Mouse (Mus musculus) heart, embryonic 10.5 days (tissue): ENCODE data around the gene Mrc1. TPM values are rescaled to one million over a fixed set of nuclear protein-coding genes. Genes with fewer than 3 reads are reported as not detected.

Experiments used
- DNase-seq: peaks from one replicate; pipeline ENCODE4 v3.0.0-alpha.2; 2017; ENCODE audit warnings: low spot score
- H3K27ac ChIP-seq: fragments of 300-500 bp; sonication (generic); 2 replicates; pipeline ENCODE4 v1.5.1; 2016; ENCODE audit warnings: mild to moderate bottlenecking
- H3K27me3 ChIP-seq: fragments of 300-500 bp; sonication (generic); 2 replicates; pipeline ENCODE4 v1.6.1; 2016; ENCODE audit warnings: mild to moderate bottlenecking; ENCODE audit not compliant: poor library complexity, insufficient read depth, severe bottlenecking
- H3K36me3 ChIP-seq: fragments of 300-500 bp; sonication (generic); 2 replicates; pipeline ENCODE4 v1.6.1; 2016; ENCODE audit warnings: mild to moderate bottlenecking, moderate library complexity
- H3K4me1 ChIP-seq: fragments of 300-500 bp; sonication (generic); 2 replicates; pipeline ENCODE4 v1.6.1; 2016; ENCODE audit warnings: mild to moderate bottlenecking
- H3K4me3 ChIP-seq: fragments of 300-500 bp; sonication (generic); 2 replicates; pipeline ENCODE4 v1.5.1; 2016; ENCODE audit warnings: mild to moderate bottlenecking, moderate library complexity
- H3K9me3 ChIP-seq: fragments of 300-500 bp; sonication (generic); 2 replicates; pipeline ENCODE4 v1.6.1; 2016; ENCODE audit warnings: mild to moderate bottlenecking, moderate library complexity
- WGBS: fragments of 180-500 bp; shearing (Covaris S2); methylation state at CpG from one replicate; pipeline ENCODE4 v1.1.7; 2016; 5-methylcytosine and 5-hydroxymethylcytosine counted together
- polyA plus RNA-seq: library from polyadenylated mRNA; unstranded; fragments of >200 nt; fragmentation: Nextera tagmentation; extraction: Ambion mirVana; gene quantifications from 2 replicates; pipeline ENCODE4 v1.2.1, GENCODE M21; 2016

Mrc1 gene
- polyA plus RNA-seq, 1 experiment from 2014 or later, result 1.6 TPM

- peaks cover 4% of the 10 kb centered on the region; the same call in 1 of the 2 replicates for H3K4me1 ChIP-seq
- H3K27me3 ChIP-seq, result no peaks in the 10 kb centered on the region
- no peaks in the 10 kb centered on the region for H3K36me3 ChIP-seq
- H3K9me3 ChIP-seq, result no peaks in the 10 kb centered on the region
- no peak overlapping the region for H3K27ac ChIP-seq
- DNase-seq, result no peak
- no peak overlapping the region for H3K4me3 ChIP-seq
- 72% methylated on average over 6 of the region's 6 CpGs for WGBS
Observed at GRCm38 (mm10) chr2:14218126-14218525, 11.1 kb upstream of the Mrc1 start.

- no peaks in the 10 kb centered on the region for H3K9me3 ChIP-seq
- no peaks in the 10 kb centered on the region for H3K27me3 ChIP-seq
- H3K4me1 ChIP-seq, result peaks cover 4% of the 10 kb centered on the region; the same call in 1 of the 2 replicates
- no peaks in the 10 kb centered on the region for H3K36me3 ChIP-seq
- no peak overlapping the region for H3K27ac ChIP-seq
- DNase-seq, result no peak
- WGBS, result 70% methylated on average over 3 of the region's 4 CpGs
- H3K4me3 ChIP-seq, result no peak overlapping the region
Observed at GRCm38 (mm10) chr2:14224387-14224786, 4.8 kb upstream of the Mrc1 start.

GRCm38 (mm10) chr2:14228495-14228894 lies 697 bp upstream of the Mrc1 start:
- no peaks in the 10 kb centered on the region for H3K9me3 ChIP-seq
- WGBS, result 77% methylated on average over 6 of the region's 6 CpGs
- no peak overlapping the region for H3K27ac ChIP-seq
- H3K4me1 ChIP-seq, result peaks cover 10% of the 10 kb centered on the region; the same call in 1 of the 2 replicates
- no peaks in the 10 kb centered on the region for H3K27me3 ChIP-seq
- no peaks in the 10 kb centered on the region for H3K36me3 ChIP-seq
- DNase-seq, result no peak
- no peak overlapping the region for H3K4me3 ChIP-seq

GRCm38 (mm10) chr2:14229979-14230378 lies 787 bp downstream of the Mrc1 start:
- Histone ChIP-seq H3K4me1 (peaks cover 11% of the 10 kb centered on the region; the same call in 1 of the 2 replicates), H3K27ac (no peak overlapping the region), H3K27me3 (no peaks in the 10 kb centered on the region), H3K36me3 (no peaks in the 10 kb centered on the region), H3K4me3 (no peak overlapping the region), H3K9me3 (no peaks in the 10 kb centered on the region)
- no peak for DNase-seq
- WGBS, result 72% methylated on average over 14 of the region's 14 CpGs

DNA sequence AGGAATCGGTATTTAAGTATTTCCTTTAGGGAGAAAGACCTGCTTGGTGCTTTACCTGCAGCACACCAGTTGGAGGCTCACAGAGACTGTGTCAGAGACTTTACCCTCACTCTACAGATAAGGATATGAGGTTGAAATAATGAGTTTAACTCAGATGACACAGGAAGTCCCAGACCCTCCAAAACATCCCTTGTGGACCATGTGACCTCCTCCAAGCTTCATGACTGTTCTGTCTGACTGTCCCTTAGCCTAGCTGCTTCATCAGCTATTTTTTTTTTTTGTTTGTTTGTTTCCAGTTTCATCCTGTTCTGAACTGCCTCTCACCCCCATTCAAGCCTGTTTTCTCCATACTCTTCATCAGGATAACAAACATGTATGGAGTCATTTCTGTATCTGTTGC lies 3.7 kb downstream of the Mrc1 start:
- no peak for DNase-seq
- Histone ChIP-seq H3K4me3 (no peak overlapping the region), H3K4me1 (peaks cover 11% of the 10 kb centered on the region; the same call in 1 of the 2 replicates), H3K9me3 (no peaks in the 10 kb centered on the region), H3K27me3 (no peaks in the 10 kb centered on the region), H3K27ac (no peak overlapping the region), H3K36me3 (no peaks in the 10 kb centered on the region)
- 74% methylated on average over 1 of the region's 1 CpGs for WGBS

- no peaks in the 10 kb centered on the region for H3K27me3 ChIP-seq
- no peaks in the 10 kb centered on the region for H3K36me3 ChIP-seq
- WGBS, result 53% methylated on average over 2 of the region's 2 CpGs
- DNase-seq, result no peak
- H3K27ac ChIP-seq, result no peak overlapping the region
- no peaks in the 10 kb centered on the region for H3K9me3 ChIP-seq
- no peak overlapping the region for H3K4me3 ChIP-seq
- H3K4me1 ChIP-seq, result peaks cover 12% of the 10 kb centered on the region
Observed at GRCm38 (mm10) chr2:14233983-14234382, 4.8 kb downstream of the Mrc1 start.

GRCm38 (mm10) chr2:14235319-14235718 lies 6.1 kb downstream of the Mrc1 start:
- Histone ChIP-seq H3K27ac (no peak overlapping the region), H3K36me3 (no peaks in the 10 kb centered on the region), H3K4me1 (peaks cover 12% of the 10 kb centered on the region), H3K9me3 (no peaks in the 10 kb centered on the region), H3K27me3 (no peaks in the 10 kb centered on the region), H3K4me3 (no peak overlapping the region)
- WGBS, result 57% methylated on average over 5 of the region's 5 CpGs
- no peak for DNase-seq

DNA sequence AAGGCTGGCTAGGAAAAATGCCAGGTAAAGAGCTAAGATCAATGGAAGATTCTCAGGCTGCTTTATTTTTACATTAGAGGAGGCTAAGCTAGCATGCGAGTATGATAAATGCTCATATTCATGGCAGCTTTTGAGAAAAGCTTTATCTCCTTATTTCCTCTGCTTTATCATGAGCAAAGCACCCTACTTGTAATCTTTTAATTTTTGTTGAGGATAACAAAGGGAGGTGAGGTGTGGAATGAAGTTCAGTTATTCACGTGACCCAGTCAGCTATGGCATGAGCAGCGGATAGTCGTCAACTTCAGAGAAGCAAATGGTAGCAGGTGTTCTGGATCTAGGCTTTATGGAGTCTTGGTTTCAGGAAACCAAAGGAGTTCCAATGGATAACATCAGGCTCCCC lies 7.7 kb downstream of the Mrc1 start:
- Histone ChIP-seq H3K27ac (no peak overlapping the region), H3K9me3 (no peaks in the 10 kb centered on the region), H3K27me3 (no peaks in the 10 kb centered on the region), H3K36me3 (no peaks in the 10 kb centered on the region), H3K4me3 (no peak overlapping the region), H3K4me1 (peaks cover 12% of the 10 kb centered on the region)
- 81% methylated on average over 4 of the region's 4 CpGs for WGBS
- DNase-seq, result no peak

GRCm38 (mm10) chr2:14237723-14238122 lies 8.5 kb downstream of the Mrc1 start:
- Histone ChIP-seq H3K4me1 (peaks cover 12% of the 10 kb centered on the region), H3K9me3 (no peaks in the 10 kb centered on the region), H3K36me3 (no peaks in the 10 kb centered on the region), H3K27me3 (no peaks in the 10 kb centered on the region), H3K27ac (no peak overlapping the region), H3K4me3 (no peak overlapping the region)
- DNase-seq, result no peak
- WGBS, result 75% methylated on average over 4 of the region's 4 CpGs

DNA sequence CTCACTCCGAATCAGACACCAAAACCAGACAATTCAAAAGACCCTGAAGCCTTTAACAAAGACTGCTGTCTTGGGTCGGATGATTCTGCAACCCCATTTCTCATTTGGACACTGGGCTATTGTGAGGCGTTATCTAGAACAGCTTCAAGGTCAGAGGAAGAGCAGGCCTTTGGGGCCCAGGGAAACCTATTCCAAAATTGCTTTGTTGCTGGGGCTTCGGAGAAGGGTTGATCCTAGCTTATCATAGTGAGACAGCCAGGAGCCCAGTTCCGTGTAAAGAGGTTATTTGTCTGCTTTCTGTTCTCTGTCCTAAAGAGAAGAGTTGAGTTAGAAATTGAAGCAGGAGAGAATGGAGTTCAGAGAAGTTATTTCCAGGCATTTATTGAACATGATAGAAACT lies 10.0 kb downstream of the Mrc1 start:
- H3K9me3 ChIP-seq, result no peaks in the 10 kb centered on the region
- no peak for DNase-seq
- no peak overlapping the region for H3K4me3 ChIP-seq
- peaks cover 7% of the 10 kb centered on the region for H3K4me1 ChIP-seq
- WGBS, result 37% methylated on average over 5 of the region's 5 CpGs
- no peaks in the 10 kb centered on the region for H3K36me3 ChIP-seq
- no peaks in the 10 kb centered on the region for H3K27me3 ChIP-seq
- H3K27ac ChIP-seq, result no peak overlapping the region

- no peak for DNase-seq
- Histone ChIP-seq H3K27me3 (no peaks in the 10 kb centered on the region), H3K9me3 (no peaks in the 10 kb centered on the region), H3K36me3 (no peaks in the 10 kb centered on the region), H3K4me3 (no peak overlapping the region), H3K27ac (no peak overlapping the region), H3K4me1 (peaks cover 4% of the 10 kb centered on the region)
- 91% methylated on average over 5 of the region's 5 CpGs for WGBS
Observed at GRCm38 (mm10) chr2:14244157-14244556, 15.0 kb downstream of the Mrc1 start.

- 79% methylated on average over 2 of the region's 2 CpGs for WGBS
- no peak overlapping the region for H3K4me3 ChIP-seq
Observed at GRCm38 (mm10) chr2:14244668-14245067, 15.5 kb downstream of the Mrc1 start.

DNA sequence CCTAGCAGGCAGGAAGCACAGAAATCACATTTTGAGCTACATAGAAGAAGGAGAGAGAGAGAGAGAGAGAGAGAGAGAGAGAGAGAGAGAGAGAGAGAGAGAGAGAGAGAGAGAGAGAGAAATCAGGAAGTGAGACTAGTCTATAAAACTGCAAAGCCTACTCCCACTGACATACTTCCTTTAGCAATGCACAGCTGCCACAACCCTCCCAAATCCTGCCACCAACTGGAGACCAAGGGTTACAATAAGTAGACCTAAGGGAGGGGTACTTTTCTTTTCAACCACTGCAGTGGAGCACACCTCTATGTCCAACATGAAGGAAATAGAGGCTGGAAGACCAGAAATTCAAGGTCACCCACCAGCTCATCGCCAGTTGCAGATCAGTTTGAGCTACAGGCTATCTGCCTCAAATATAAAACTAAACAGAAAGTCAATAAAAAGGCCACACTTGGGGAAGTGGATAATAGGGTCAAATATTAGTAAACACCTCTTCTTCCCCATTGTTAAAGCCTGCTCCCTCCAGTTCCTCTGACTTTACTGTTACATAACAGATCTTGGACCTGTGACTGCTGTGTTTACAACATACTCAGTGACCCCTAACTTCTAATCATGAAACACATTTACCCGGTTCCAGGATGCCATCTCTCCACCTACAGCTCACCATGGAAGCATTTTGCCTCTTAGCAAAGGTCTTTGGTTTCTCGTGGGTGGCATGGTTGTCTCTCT lies 20.8 kb downstream of the Mrc1 start:
- Histone ChIP-seq H3K27me3 (no peaks in the 10 kb centered on the region), H3K9me3 (no peaks in the 10 kb centered on the region), H3K27ac (no peak overlapping the region), H3K4me3 (no peak overlapping the region), H3K4me1 (no peaks in the 10 kb centered on the region), H3K36me3 (no peaks in the 10 kb centered on the region)
- DNase-seq, result no peak
- WGBS, result 73% methylated on average over 3 of the region's 3 CpGs

More at GRCm38 (mm10) chr2:14244668-14245067, 15.5 kb downstream of the Mrc1 start:
- Histone ChIP-seq H3K4me1 (no peaks in the 10 kb centered on the region; the same call in 1 of the 2 replicates), H3K27me3 (no peaks in the 10 kb centered on the region), H3K36me3 (no peaks in the 10 kb centered on the region), H3K9me3 (no peaks in the 10 kb centered on the region), H3K27ac (no peak overlapping the region)
- DNase-seq, result no peak

DNA sequence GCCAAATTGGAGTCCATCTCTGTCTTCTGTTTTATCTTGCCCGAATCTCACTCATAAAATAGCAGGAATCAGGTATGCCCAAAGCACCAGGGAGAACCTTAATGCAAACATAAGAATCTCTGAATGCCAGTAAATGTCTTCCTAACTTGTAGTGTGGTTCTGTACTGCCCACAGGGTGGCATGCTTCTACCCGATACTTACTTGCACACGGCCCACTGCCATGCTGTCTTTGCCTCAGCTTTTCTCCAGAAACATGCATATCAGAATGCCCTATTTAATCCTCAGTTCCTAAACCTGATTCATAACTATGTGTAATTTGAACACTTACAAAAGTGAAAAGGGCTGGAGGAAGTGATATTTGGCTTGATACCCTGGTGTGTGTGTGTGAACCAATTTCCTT lies 22.7 kb downstream of the Mrc1 start:
- Histone ChIP-seq H3K4me3 (no peak overlapping the region), H3K9me3 (no peaks in the 10 kb centered on the region), H3K27ac (no peak overlapping the region), H3K4me1 (no peaks in the 10 kb centered on the region), H3K27me3 (no peaks in the 10 kb centered on the region), H3K36me3 (no peaks in the 10 kb centered on the region)
- DNase-seq, result no peak
- WGBS, result 75% methylated on average over 3 of the region's 3 CpGs
